Mouse (Mus musculus): ENCODE measurements around the gene Syt13. TPM values are rescaled to one million over a fixed set of nuclear protein-coding genes. Genes with fewer than 3 reads are reported as not detected.

The Syt13 gene
- polyA plus RNA-seq, 1 experiment from 2014 or later = 6.4 TPM

DNA sequence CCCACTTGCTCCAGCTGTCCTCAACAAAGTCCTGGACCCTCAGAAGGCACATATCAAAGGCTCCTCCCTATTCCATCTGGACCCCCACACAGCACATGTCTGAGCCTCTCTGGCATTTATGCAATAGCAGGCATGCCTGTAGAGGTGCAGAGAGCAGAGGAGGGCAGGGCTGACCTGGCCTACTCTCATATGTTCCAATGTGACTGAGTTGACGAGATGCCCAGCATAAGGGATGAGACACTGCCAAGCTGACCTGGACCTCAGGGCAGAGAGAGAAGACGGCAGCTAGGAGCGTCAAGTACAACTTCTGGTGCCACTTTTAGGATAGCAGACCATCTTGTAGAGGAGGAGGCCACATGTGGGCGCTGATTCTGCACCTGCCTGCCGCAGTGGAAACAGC is 77.1 kb downstream of the Syt13 start:
- 93% methylated on average over 5 of the region's 5 CpGs for WGBS
- Histone ChIP-seq H3K27ac (no peak overlapping the region), H3K4me1 (replicated peaks) (peaks cover 17% of the 10 kb centered on the region), H3K36me3 (peaks cover 35% of the 10 kb centered on the region), H3K4me3 (replicated peaks) (no peak overlapping the region), H3K4me2 (replicated peaks) (no peak overlapping the region), H3K27me3 (replicated peaks) (no peaks in the 10 kb centered on the region), H3K9me3 (no peaks in the 10 kb centered on the region), H3K9ac (no peak overlapping the region)
- ATAC-seq = no peak

DNA sequence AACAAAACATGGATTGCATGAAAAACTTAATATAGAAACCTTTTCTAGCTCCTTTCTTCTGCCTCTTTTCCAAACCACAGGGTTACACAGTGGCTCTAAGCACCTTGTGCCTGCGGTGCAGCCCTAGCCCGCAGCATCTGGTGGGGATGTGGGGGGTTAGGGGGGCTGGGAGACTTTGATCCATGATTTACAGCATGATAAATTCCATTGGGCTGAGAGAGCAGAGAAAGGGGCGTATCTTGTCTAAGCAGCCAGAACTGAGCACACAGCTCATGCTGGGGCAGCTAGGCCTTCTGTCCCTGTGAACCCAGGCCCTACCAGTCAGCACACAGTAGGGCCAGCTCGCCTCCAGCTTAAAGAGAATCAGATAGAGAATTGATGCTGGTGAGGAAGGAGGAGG is 90.1 kb downstream of the Syt13 start:
- Histone ChIP-seq H3K4me3 (replicated peaks) (no peak overlapping the region), H3K27ac (no peak overlapping the region), H3K9me3 (no peaks in the 10 kb centered on the region), H3K27me3 (replicated peaks) (no peaks in the 10 kb centered on the region), H3K36me3 (peaks cover 23% of the 10 kb centered on the region), H3K4me2 (replicated peaks) (no peak overlapping the region), H3K9ac (no peak overlapping the region), H3K4me1 (replicated peaks) (no peaks in the 10 kb centered on the region)
- 32% methylated on average over 4 of the region's 4 CpGs for WGBS
- peak; percentile 55; the same call in 1 of the 2 replicates for ATAC-seq

Other genes with a start within 250 kb of the Syt13 start
- 8.0 and 8.6 TPM in 2 replicates for gene Prdm11, start 131.1 kb downstream of the Syt13 start, polyA plus RNA-seq (2015; fragmentation: Nextera tagmentation; extraction: Ambion mirVana)